ENCODE assay signal across 8 mouse cellular contexts in the genomic region with DNA sequence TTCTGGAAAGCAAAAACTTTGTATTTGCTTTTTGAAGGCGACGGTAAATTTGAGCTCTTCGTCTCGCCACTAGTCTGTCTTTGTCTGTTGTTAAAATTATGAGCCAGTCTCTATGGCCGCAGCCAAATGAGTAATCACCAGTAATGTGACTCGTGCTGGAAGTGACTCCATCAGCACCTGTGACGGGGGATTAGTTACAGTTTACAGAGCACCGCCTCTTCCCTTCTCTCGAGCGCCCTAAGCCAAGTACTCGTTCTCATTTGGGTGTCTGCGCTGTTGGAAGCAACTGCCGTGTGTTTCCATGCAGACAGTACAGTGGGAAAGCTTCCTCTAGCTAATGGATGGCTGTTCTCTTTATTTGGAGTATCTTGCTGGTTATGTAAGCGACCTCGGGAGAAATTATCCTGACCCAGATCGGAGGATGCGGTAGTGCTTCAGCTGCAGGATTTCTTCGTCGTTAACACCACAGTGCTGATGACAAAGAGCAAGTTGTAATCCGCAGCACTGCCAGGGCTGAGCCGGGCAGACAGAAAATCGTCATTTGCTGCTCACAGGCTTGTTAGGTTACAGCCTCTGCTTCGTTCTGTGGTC.
A peak's percentile ranks its signal among the peaks of the same experiment; 100 is the strongest.
DNase-seq lines count a peak whose midpoint lies in the region; ATAC-seq and TF ChIP-seq lines count a peak whose summit lies in the region.

No protein-coding gene starts in this region.

- peak; percentile 95 for ATAC-seq in forebrain, embryonic 16.5 days
- ATAC-seq in lung, embryonic 14.5 days (ENCODE audit: insufficient read depth) = peak; percentile 87

- peaks cover 7 to 24% of the 10 kb centered on the region in 2 experiments for H3K4me1 ChIP-seq in ES-E14 (ENCODE audit: control insufficient read depth in 2 of 2, insufficient read depth in 2 of 2, low read length in 2 of 2, poor library complexity in 1 of 2)
- H3K4me1 ChIP-seq in forebrain, embryonic 16.5 days (replicated peaks; ENCODE audit: control insufficient read depth, insufficient read depth, low read length) = peaks cover 19% of the 10 kb centered on the region
- peaks cover 6% of the 10 kb centered on the region for H3K4me1 ChIP-seq in lung, embryonic 14.5 days (ENCODE audit: insufficient read depth)
- H3K4me1 ChIP-seq in olfactory bulb, adult 2 months (ENCODE audit: control insufficient read depth, insufficient read depth, low read length) = peaks cover 3% of the 10 kb centered on the region; the same call in 1 of the 2 replicates
- H3K4me1 ChIP-seq in thymus, adult 2 months (replicated peaks; ENCODE audit: control insufficient read depth, insufficient read depth, low read length) = peaks cover 4% of the 10 kb centered on the region

- DNase-seq in ES-E14 (ENCODE audit: low read depth, low spot score) = peak; percentile 50
- DNase-seq in cerebellum, adult 18-20 months = peak; percentile 78 to 86
- DNase-seq in heart, postnatal 36 days = peak; percentile 71 to 83
- DNase-seq in layer of hippocampus, adult 2 months (ENCODE audit: low spot score in 2 of 2) = peak; percentile 73 to 90
- DNase-seq in lung, embryonic 14.5 days = peak; percentile 83
- peak; percentile 75 for DNase-seq in thymus, adult 2 months

- H3K36me3 ChIP-seq in ES-E14 (ENCODE audit: control insufficient read depth, insufficient read depth, low read length, poor library complexity, severe bottlenecking) = no peaks in the 10 kb centered on the region; the same call in 1 of the 2 replicates
- H3K36me3 ChIP-seq in forebrain, embryonic 16.5 days (ENCODE audit: control insufficient read depth, insufficient read depth) = no peaks in the 10 kb centered on the region
- H3K36me3 ChIP-seq in lung, embryonic 14.5 days (ENCODE audit: insufficient read depth) = peaks cover 8% of the 10 kb centered on the region; the same call in 1 of the 2 replicates
- H3K36me3 ChIP-seq in thymus, adult 2 months (ENCODE audit: control insufficient read depth, insufficient read depth, low read length) = no peaks in the 10 kb centered on the region; the same call in 1 of the 2 replicates

- intact Hi-C loops in heart, postnatal 36 days (cut with DNase I) = loop anchor here (2.0 to 5.0 kb wide), 8 partner anchors 19 to 275 kb away; a partner anchor contains a TSS

- WGBS in forebrain, embryonic 16.5 days = under 1% methylated on average over 23 of the region's 23 CpGs
- WGBS in lung, embryonic 14.5 days = under 1% methylated on average over 23 of the region's 23 CpGs
- WGBS in olfactory bulb, adult 2 months = 1% methylated on average over 23 of the region's 23 CpGs
- WGBS in thymus, adult 2 months = under 1% methylated on average over 23 of the region's 23 CpGs

- TF ChIP-seq POLR2A in olfactory bulb, adult 2 months (IDR thresholded peaks at IDR 0.05; ENCODE audit: insufficient read depth, low read depth, low read length) = no peak
- peak; percentile 59; the same call in 1 of the 2 replicates for TF ChIP-seq POLR2A in thymus, adult 2 months (IDR thresholded peaks at IDR 0.05; ENCODE audit: control insufficient read depth, extremely low read depth, insufficient read depth, low read length, poor library complexity)

- no peaks in the 10 kb centered on the region for H3K27me3 ChIP-seq in forebrain, embryonic 16.5 days (replicated peaks; ENCODE audit: control insufficient read depth, insufficient read depth, low read length)
- no peaks in the 10 kb centered on the region for H3K27me3 ChIP-seq in lung, embryonic 14.5 days (ENCODE audit: insufficient read depth, low read length)
- H3K27me3 ChIP-seq in thymus, adult 2 months (ENCODE audit: control insufficient read depth, insufficient read depth, low read length) = no peaks in the 10 kb centered on the region

- peak overlapping the region; percentile 45; the same call in 1 of the 2 replicates for H3K27ac ChIP-seq in ES-E14 (ENCODE audit: insufficient read depth, low read depth, low read length, poor library complexity, severe bottlenecking)
- peak overlapping the region; percentile 98 for H3K27ac ChIP-seq in forebrain, embryonic 16.5 days (ENCODE audit: low read length)
- H3K27ac ChIP-seq in layer of hippocampus, adult 2 months = peak overlapping the region; percentile 96
- peak overlapping the region; percentile 97 for H3K27ac ChIP-seq in lung, embryonic 14.5 days (ENCODE audit: low read depth)
- H3K27ac ChIP-seq in olfactory bulb, adult 2 months (ENCODE audit: insufficient read depth, low read depth, low read length) = peak overlapping the region; percentile 91
- H3K27ac ChIP-seq in thymus, adult 2 months (ENCODE audit: control insufficient read depth, insufficient read depth, low read length) = peak overlapping the region; percentile 94

- peak overlapping the region; percentile 66 for H3K4me2 ChIP-seq in forebrain, embryonic 16.5 days (ENCODE audit: low read length)
- H3K4me2 ChIP-seq in lung, embryonic 14.5 days = peak overlapping the region; percentile 79

- peak; percentile 72 for TF ChIP-seq CTCF in layer of hippocampus, adult 2 months (conservative IDR thresholded peaks at IDR 0.05)
- 0 out of 2 replicates have a peak, but pooled peaks have one; percentile 14 for TF ChIP-seq CTCF in lung, embryonic 14.5 days (IDR thresholded peaks at IDR 0.05; ENCODE audit: low read depth)
- TF ChIP-seq CTCF in olfactory bulb, adult 2 months (IDR thresholded peaks at IDR 0.05; ENCODE audit: insufficient read depth, low read depth, low read length) = no peak
- TF ChIP-seq CTCF in thymus, adult 2 months (IDR thresholded peaks at IDR 0.05; ENCODE audit: borderline replicate concordance, control insufficient read depth, extremely low read depth, insufficient read depth, low read length, poor library complexity) = no peak

- in situ Hi-C loops in ES-E14 (cut with MboI; ENCODE audit: low sequenced_read_pairs in 2 of 2, unreplicated experiment in 2 of 2) = no loop called here

- H3K4me3 ChIP-seq in ES-E14 (ENCODE audit: insufficient read depth in 1 of 2, low read depth in 1 of 2, low read length in 2 of 2, poor library complexity in 1 of 2, severe bottlenecking in 1 of 2) = peak overlapping the region; percentile 44 to 60
- H3K4me3 ChIP-seq in forebrain, embryonic 16.5 days (replicated peaks; ENCODE audit: low read length) = peak overlapping the region; percentile 53
- H3K4me3 ChIP-seq in layer of hippocampus, adult 2 months = peak overlapping the region; percentile 70
- H3K4me3 ChIP-seq in lung, embryonic 14.5 days (ENCODE audit: low read depth, low read length) = peak overlapping the region; percentile 51
- peak overlapping the region; percentile 48 for H3K4me3 ChIP-seq in olfactory bulb, adult 2 months (ENCODE audit: insufficient read depth, low read depth, low read length)
- H3K4me3 ChIP-seq in thymus, adult 2 months (ENCODE audit: control insufficient read depth, insufficient read depth, low read length) = peak overlapping the region; percentile 84

- peak overlapping the region; percentile 11; the same call in 1 of the 2 replicates for H3K9ac ChIP-seq in ES-E14 (ENCODE audit: insufficient read depth, low read depth, low read length, poor library complexity, severe bottlenecking)
- peak overlapping the region; percentile 71 for H3K9ac ChIP-seq in forebrain, embryonic 16.5 days (replicated peaks; ENCODE audit: low read depth, low read length)
- H3K9ac ChIP-seq in lung, embryonic 14.5 days = peak overlapping the region; percentile 55

- no peaks in the 10 kb centered on the region for H3K9me3 ChIP-seq in ES-E14 (ENCODE audit: control insufficient read depth, insufficient read depth, low read depth, low read length)
- H3K9me3 ChIP-seq in forebrain, embryonic 16.5 days (ENCODE audit: control insufficient read depth, low read length) = no peaks in the 10 kb centered on the region
- no peaks in the 10 kb centered on the region for H3K9me3 ChIP-seq in lung, embryonic 14.5 days (ENCODE audit: low read depth, low read length)

TF ChIP-seq in ES-E14, 5 proteins besides CTCF, POLR2A, EP300 and RAD21:
- TF ChIP-seq ZNF384 (IDR thresholded peaks at IDR 0.05; ENCODE audit: low read depth, low read length) = no peak
- no peak for TF ChIP-seq HCFC1 (IDR thresholded peaks at IDR 0.05; ENCODE audit: borderline replicate concordance, insufficient read depth, low read length)
- no peak for TF ChIP-seq CHD2 (IDR thresholded peaks at IDR 0.05; ENCODE audit: low read depth, low read length)
- no peak for TF ChIP-seq MAFK (IDR thresholded peaks at IDR 0.05; ENCODE audit: insufficient read depth, low read depth, low read length)
TF ChIP-seq in ES-E14: peak in this region for 0.

Comparison
In these comparisons a context has a peak if more than half of its experiments do, and no peak if none do; other contexts are left out.
1. Peak in every context shown above with its lines: DNase-seq, ATAC-seq, H3K4me3 ChIP-seq and H3K27ac ChIP-seq.
2. H3K27ac ChIP-seq: peak in every context shown above with its lines; median percentile 98 in forebrain, embryonic 16.5 days; 97 in lung, embryonic 14.5 days; 96 in layer of hippocampus, adult 2 months; 94 in thymus, adult 2 months; 91 in olfactory bulb, adult 2 months; 45 in ES-E14.
3. H3K9ac ChIP-seq: peak in every context shown above with its lines; median percentile 71 in forebrain, embryonic 16.5 days; 55 in lung, embryonic 14.5 days; 11 in ES-E14.
4. CTCF ChIP-seq: peak in layer of hippocampus, adult 2 months (single experiment) and lung, embryonic 14.5 days (single experiment); none in olfactory bulb, adult 2 months (single experiment) and thymus, adult 2 months (single experiment).